Mouse (Mus musculus): ENCODE results near the gene Ppp1r14b. TPM values are rescaled to one million over a fixed set of nuclear protein-coding genes. Genes with fewer than 3 reads are reported as not detected.

Ppp1r14b gene
- total and polyA plus RNA-seq, 2 experiments from 2014 or later = 100 to 128 TPM

GRCm38 (mm10) chr19:6936299-6936698 lies 38.5 kb upstream of the Ppp1r14b start:
- DNase-seq (ENCODE audit: low spot score) = no peak
- Histone ChIP-seq H3K27ac (ENCODE audit: low read depth) (no peak overlapping the region), H3K4me1 (ENCODE audit: control insufficient read depth, insufficient read depth) (peaks cover 23% of the 10 kb centered on the region), H3K4me2 (ENCODE audit: low read depth, low read length) (no peak overlapping the region), H3K4me3 (ENCODE audit: low read depth, low read length) (no peak overlapping the region), H3K9me3 (replicated peaks; ENCODE audit: control insufficient read depth, low read length) (no peaks in the 10 kb centered on the region), H3K9ac (replicated peaks; ENCODE audit: low read depth, low read length) (no peak overlapping the region), H3K36me3 (replicated peaks; ENCODE audit: control insufficient read depth, insufficient read depth, low read length) (no peaks in the 10 kb centered on the region), H3K27me3 (ENCODE audit: control insufficient read depth, insufficient read depth, low read length) (peaks cover 50% of the 10 kb centered on the region)
- ATAC-seq (ENCODE audit: insufficient read depth, low read depth) = no peak
- WGBS = 29% methylated on average over 3 of the region's 3 CpGs
- no peak for TF ChIP-seq EP300 (IDR thresholded peaks at IDR 0.05; ENCODE audit: low read depth)
- peak; percentile 15 for TF ChIP-seq CTCF (IDR thresholded peaks at IDR 0.05; ENCODE audit: low read depth)

GRCm38 (mm10) chr19:6937541-6938465 lies 37.0 kb upstream of the Ppp1r14b start:
- Histone ChIP-seq H3K27ac (ENCODE audit: low read depth) (no peak overlapping the region), H3K4me1 (ENCODE audit: control insufficient read depth, insufficient read depth) (peaks cover 25% of the 10 kb centered on the region)

DNA sequence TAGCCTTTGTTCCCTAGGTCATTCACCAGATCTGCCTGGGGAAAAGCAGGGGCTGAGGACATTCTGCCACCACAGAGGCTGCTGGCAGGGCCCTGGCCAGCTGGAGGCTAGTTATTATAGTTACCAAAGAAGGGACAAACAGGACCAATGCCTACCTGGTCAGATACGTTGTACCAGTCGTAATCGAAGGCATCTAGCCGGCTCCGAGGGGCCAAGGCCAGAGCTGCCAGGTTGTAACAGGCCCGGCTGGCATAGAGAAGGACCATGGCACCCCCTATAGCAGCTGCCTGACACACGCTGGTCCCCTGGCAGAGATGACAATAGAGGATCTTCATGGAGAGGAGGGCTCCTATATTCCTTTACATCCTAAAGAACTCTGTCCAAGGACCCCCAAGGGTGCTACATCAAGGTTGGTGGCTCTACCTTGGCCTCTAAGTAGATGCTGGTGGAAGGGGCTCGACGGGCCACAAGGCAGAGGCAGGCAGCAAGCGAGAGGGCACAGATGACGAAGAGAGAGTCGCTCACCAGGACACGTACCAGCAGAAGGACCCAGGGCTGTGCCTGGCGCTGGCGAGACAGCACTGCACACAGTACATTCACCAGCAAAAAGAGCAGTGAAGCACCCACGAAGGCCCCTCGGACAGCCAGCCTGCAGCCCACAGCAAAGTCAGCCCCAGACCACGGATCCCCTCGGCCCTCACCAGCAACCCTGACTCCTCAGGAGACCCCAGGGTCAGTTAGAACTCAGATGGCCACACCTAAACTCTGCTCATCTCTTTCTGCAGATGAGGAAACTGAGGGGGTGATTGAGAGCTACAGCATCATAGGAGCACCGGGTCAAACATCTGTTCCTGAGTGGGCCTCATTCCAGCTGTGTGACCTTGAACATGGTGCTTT lies 35.4 kb upstream of the Ppp1r14b start:
- no peaks in the 10 kb centered on the region for H3K9me3 ChIP-seq (replicated peaks; ENCODE audit: control insufficient read depth, low read length)
- no peak for ATAC-seq (ENCODE audit: insufficient read depth, low read depth)
- no peaks in the 10 kb centered on the region for H3K36me3 ChIP-seq (replicated peaks; ENCODE audit: control insufficient read depth, insufficient read depth, low read length)
- no peak for TF ChIP-seq CTCF (IDR thresholded peaks at IDR 0.05; ENCODE audit: low read depth)
- TF ChIP-seq EP300 (IDR thresholded peaks at IDR 0.05; ENCODE audit: low read depth) = no peak
- no peak for DNase-seq (ENCODE audit: low spot score)
- no peak overlapping the region for H3K9ac ChIP-seq (replicated peaks; ENCODE audit: low read depth, low read length)
- H3K4me2 ChIP-seq (ENCODE audit: low read depth, low read length) = no peak overlapping the region
- peaks cover 19% of the 10 kb centered on the region for H3K4me1 ChIP-seq (ENCODE audit: control insufficient read depth, insufficient read depth)
- 89% methylated on average over 20 of the region's 20 CpGs for WGBS
- peaks cover 19% of the 10 kb centered on the region for H3K27me3 ChIP-seq (ENCODE audit: control insufficient read depth, insufficient read depth, low read length)
- H3K27ac ChIP-seq (ENCODE audit: low read depth) = no peak overlapping the region
- H3K4me3 ChIP-seq (ENCODE audit: low read depth, low read length) = no peak overlapping the region

More at GRCm38 (mm10) chr19:6937541-6938465, 37.0 kb upstream of the Ppp1r14b start:
- TF ChIP-seq EP300 (IDR thresholded peaks at IDR 0.05; ENCODE audit: low read depth) (no peak), CTCF (IDR thresholded peaks at IDR 0.05; ENCODE audit: low read depth) (no peak)
- Histone ChIP-seq H3K4me2 (ENCODE audit: low read depth, low read length) (no peak overlapping the region), H3K9me3 (replicated peaks; ENCODE audit: control insufficient read depth, low read length) (no peaks in the 10 kb centered on the region), H3K9ac (replicated peaks; ENCODE audit: low read depth, low read length) (no peak overlapping the region), H3K4me3 (ENCODE audit: low read depth, low read length) (no peak overlapping the region), H3K27me3 (ENCODE audit: control insufficient read depth, insufficient read depth, low read length) (peaks cover 35% of the 10 kb centered on the region), H3K36me3 (replicated peaks; ENCODE audit: control insufficient read depth, insufficient read depth, low read length) (no peaks in the 10 kb centered on the region)
- DNase-seq (ENCODE audit: low spot score) (no peak), ATAC-seq (ENCODE audit: insufficient read depth, low read depth) (no peak)
- 74% methylated on average over 16 of the region's 16 CpGs for WGBS

DNA sequence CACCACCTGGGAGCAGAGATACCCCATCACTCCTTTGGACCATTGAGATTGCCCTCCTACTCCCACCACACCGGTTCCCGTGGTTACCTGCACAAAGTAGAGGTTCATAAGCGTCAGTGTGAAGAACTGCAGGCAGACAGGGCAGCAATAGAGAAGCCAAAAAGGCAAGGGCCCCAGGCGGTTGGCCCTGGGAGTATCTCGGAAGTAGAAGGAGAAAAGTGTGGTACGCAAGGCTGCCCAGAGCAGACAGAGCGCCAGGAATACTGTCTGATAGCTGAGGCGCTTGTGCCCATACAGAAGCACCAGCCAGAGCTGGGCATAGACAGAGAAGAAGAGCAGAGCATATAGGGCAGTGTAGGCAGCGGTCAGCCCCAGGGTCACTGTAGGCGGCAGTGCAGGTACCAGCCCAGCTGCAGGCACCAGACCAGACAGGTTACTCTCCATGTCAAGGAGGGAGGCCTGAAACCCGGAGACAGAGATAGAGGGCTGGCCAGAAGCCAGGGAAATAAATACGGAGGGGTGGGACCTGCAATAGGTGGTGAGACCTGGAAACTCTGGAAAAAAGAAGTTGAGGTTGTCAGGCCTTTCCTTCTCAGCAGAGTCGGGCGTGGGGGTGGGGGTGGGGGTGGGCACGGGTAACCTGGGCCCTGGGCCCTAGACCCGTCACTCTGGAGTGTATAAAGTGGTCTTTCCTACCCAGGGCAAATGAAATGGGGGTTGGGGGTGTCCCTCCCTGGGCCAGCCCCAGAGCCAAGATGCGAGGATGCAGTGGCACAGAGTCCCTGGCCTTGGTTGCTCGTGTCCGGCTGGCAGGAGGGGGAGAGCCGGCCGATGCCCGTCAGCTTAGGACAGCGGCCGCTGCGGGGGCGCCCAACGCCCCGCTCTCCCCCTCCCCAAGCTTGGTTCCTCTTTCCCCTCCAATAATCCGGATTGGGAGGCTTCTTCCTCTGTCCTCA lies 34.1 kb upstream of the Ppp1r14b start:
- WGBS = 16% methylated on average over 29 of the region's 29 CpGs
- ATAC-seq (ENCODE audit: insufficient read depth, low read depth) (no peak), DNase-seq (ENCODE audit: low spot score) (no peak)
- Histone ChIP-seq H3K4me1 (ENCODE audit: control insufficient read depth, insufficient read depth) (peaks cover 19% of the 10 kb centered on the region), H3K36me3 (replicated peaks; ENCODE audit: control insufficient read depth, insufficient read depth, low read length) (no peaks in the 10 kb centered on the region), H3K9ac (replicated peaks; ENCODE audit: low read depth, low read length) (peak overlapping the region; percentile 61), H3K27ac (ENCODE audit: low read depth) (0 out of 2 replicates have a peak overlapping the region, but pooled peaks have one; percentile 9), H3K27me3 (ENCODE audit: control insufficient read depth, insufficient read depth, low read length) (peaks cover 6% of the 10 kb centered on the region), H3K4me3 (ENCODE audit: low read depth, low read length) (peak overlapping the region; percentile 72), H3K9me3 (replicated peaks; ENCODE audit: control insufficient read depth, low read length) (no peaks in the 10 kb centered on the region), H3K4me2 (ENCODE audit: low read depth, low read length) (peak overlapping the region; percentile 87)
- TF ChIP-seq EP300 (IDR thresholded peaks at IDR 0.05; ENCODE audit: low read depth) (no peak), CTCF (IDR thresholded peaks at IDR 0.05; ENCODE audit: low read depth) (no peak)

Data from heart, postnatal 0 days (tissue).